Mouse (Mus musculus): ENCODE measurements at regions not wholly inside any gene's neighbourhood (a gene's known extent, or its start where the extent isn't known, plus 50 kb on each side); places are given as distances from the start of the nearest gene placed in this dataset.
A peak's percentile ranks its signal among the peaks of the same experiment; 100 is the strongest.

DNA sequence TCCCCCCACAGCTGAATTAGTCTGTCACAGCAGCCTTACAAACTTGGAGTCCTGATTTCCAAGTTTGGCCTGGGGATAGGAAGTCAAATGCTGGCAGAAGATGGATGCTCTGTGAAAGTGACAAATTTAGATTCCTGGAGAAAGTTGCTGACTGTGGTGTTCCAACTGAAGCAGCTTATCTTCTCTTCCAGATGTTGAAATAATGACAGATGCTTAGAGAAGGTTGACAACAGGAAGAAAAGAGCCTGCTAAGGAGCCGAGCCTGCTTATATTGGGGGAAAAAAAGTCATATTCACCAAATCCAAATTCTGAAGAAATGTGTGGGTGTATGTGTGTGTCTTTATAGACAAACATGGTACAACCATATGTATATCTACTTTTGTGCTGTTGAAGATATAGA is 1380.4 kb upstream of the Cdh8 start:
- in situ Hi-C loops (cut with MboI; ENCODE audit: low sequenced_read_pairs in 2 of 2, unreplicated experiment in 2 of 2), result no loop called here

DNA sequence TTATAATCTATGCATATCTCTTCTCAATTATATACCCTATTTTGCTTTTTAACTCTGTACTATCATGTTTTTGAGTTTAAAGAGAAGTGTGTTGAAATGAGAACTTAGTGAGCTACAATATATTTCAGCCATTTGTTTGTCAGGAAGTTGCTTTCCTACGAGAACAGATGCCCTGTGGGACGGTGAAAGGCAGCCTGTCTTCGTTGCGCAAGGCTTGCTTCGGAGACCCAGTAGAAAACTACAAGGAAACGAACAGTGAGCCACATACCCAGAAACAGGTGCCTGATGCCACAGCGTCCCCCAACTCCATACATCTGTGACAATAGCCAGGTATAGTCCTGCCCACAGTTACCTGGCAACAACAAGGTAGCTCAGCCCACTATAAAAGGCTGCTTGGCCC is 1377.7 kb upstream of the Cdh8 start:
- TF ChIP-seq CHD2 (IDR thresholded peaks at IDR 0.05; ENCODE audit: low read depth, low read length), result no peak
- in situ Hi-C loops (cut with MboI; ENCODE audit: low sequenced_read_pairs in 2 of 2, unreplicated experiment in 2 of 2), result no loop called here
- Histone ChIP-seq H3K9ac (ENCODE audit: insufficient read depth, low read depth, low read length, poor library complexity, severe bottlenecking) (no peak overlapping the region), H3K36me3 (ENCODE audit: control insufficient read depth, insufficient read depth, low read length, poor library complexity, severe bottlenecking) (no peaks in the 10 kb centered on the region), H3K4me1 (ENCODE audit: control insufficient read depth in 2 of 2, insufficient read depth in 2 of 2, low read length in 2 of 2, poor library complexity in 1 of 2) (no peaks in the 10 kb centered on the region), H3K27ac (ENCODE audit: insufficient read depth, low read depth, low read length, poor library complexity, severe bottlenecking) (no peak overlapping the region), H3K9me3 (ENCODE audit: control insufficient read depth, insufficient read depth, low read depth, low read length) (no peaks in the 10 kb centered on the region), H3K4me3 (ENCODE audit: insufficient read depth in 1 of 2, low read depth in 1 of 2, low read length in 2 of 2, poor library complexity in 1 of 2, severe bottlenecking in 1 of 2) (no peak overlapping the region)
- DNase-seq (ENCODE audit: low read depth, low spot score), result no peak

More for the DNA sequence above, 1380.4 kb upstream of the Cdh8 start:
- TF ChIP-seq ZC3H11A (IDR thresholded peaks at IDR 0.05; ENCODE audit: borderline replicate concordance, low read depth, low read length) (no peak), ZNF384 (IDR thresholded peaks at IDR 0.05; ENCODE audit: low read depth, low read length) (no peak), MAFK (IDR thresholded peaks at IDR 0.05; ENCODE audit: insufficient read depth, low read depth, low read length) (no peak), CHD2 (IDR thresholded peaks at IDR 0.05; ENCODE audit: low read depth, low read length) (no peak), HCFC1 (IDR thresholded peaks at IDR 0.05; ENCODE audit: borderline replicate concordance, insufficient read depth, low read length) (no peak)
- H3K9ac ChIP-seq (ENCODE audit: insufficient read depth, low read depth, low read length, poor library complexity, severe bottlenecking), result no peak overlapping the region
- H3K4me1 ChIP-seq (ENCODE audit: control insufficient read depth in 2 of 2, insufficient read depth in 2 of 2, low read length in 2 of 2, poor library complexity in 1 of 2), result no peaks in the 10 kb centered on the region
- H3K9me3 ChIP-seq (ENCODE audit: control insufficient read depth, insufficient read depth, low read depth, low read length), result no peaks in the 10 kb centered on the region
- no peak for DNase-seq (ENCODE audit: low read depth, low spot score)
- H3K36me3 ChIP-seq (ENCODE audit: control insufficient read depth, insufficient read depth, low read length, poor library complexity, severe bottlenecking), result no peaks in the 10 kb centered on the region
- H3K27ac ChIP-seq (ENCODE audit: insufficient read depth, low read depth, low read length, poor library complexity, severe bottlenecking), result no peak overlapping the region
- no peak overlapping the region for H3K4me3 ChIP-seq (ENCODE audit: insufficient read depth in 1 of 2, low read depth in 1 of 2, low read length in 2 of 2, poor library complexity in 1 of 2, severe bottlenecking in 1 of 2)

DNA sequence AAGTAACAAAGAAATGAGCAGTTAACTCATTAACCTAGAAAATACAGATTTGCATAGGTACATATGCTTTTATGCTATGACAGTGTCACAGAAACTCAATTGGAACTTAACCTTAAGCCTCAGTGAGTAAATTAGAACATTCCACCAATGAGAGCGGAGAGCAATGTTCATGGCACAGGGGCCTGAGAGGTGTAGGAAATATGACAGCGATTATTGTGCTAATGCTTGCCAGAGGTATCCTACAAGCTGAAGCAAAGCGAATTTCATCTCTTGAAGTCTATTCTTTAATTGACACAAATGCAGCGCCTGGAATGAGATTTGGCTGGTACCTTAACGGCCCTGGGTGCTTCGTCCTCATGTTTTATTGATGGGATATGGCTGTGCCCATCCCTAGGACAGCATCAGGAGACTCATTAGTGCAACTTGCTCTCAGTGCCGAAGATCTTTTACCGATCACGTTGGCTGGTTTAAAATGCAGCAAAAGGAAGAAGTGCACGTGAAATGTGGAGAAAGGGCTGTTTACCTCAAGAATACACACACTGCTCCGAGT is 1374.4 kb upstream of the Cdh8 start:
- Histone ChIP-seq H3K4me1 (ENCODE audit: control insufficient read depth in 2 of 2, insufficient read depth in 2 of 2, low read length in 2 of 2, poor library complexity in 1 of 2) (no peaks in the 10 kb centered on the region), H3K9me3 (ENCODE audit: control insufficient read depth, insufficient read depth, low read depth, low read length) (no peaks in the 10 kb centered on the region), H3K9ac (ENCODE audit: insufficient read depth, low read depth, low read length, poor library complexity, severe bottlenecking) (no peak overlapping the region), H3K27ac (ENCODE audit: insufficient read depth, low read depth, low read length, poor library complexity, severe bottlenecking) (no peak overlapping the region), H3K36me3 (ENCODE audit: control insufficient read depth, insufficient read depth, low read length, poor library complexity, severe bottlenecking) (no peaks in the 10 kb centered on the region), H3K4me3 (ENCODE audit: insufficient read depth in 1 of 2, low read depth in 1 of 2, low read length in 2 of 2, poor library complexity in 1 of 2, severe bottlenecking in 1 of 2) (no peak overlapping the region)
- no peak for TF ChIP-seq ZC3H11A (IDR thresholded peaks at IDR 0.05; ENCODE audit: borderline replicate concordance, low read depth, low read length)
- in situ Hi-C loops (cut with MboI; ENCODE audit: low sequenced_read_pairs in 2 of 2, unreplicated experiment in 2 of 2), result no loop called here
- DNase-seq (ENCODE audit: low read depth, low spot score), result no peak

DNA sequence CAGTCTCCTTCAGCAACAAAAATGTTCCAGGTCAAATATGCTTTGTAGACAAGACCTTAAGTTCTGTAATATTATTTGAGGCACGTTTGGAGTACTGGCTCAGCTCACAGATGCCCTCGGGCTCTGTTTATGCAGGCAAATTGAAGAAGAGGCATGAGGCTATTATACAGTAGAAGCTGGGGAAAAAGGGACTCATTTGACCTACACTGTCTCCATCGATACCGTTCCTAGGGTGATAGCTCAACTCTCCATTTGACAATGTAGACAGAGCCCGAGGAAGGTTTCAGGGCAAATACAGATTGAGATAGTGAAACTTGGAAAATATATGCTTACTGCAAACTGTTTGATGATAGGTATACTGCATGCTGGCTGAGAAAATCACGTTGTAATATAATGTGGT is 1371.9 kb upstream of the Cdh8 start:
- in situ Hi-C loops (cut with MboI; ENCODE audit: low sequenced_read_pairs in 2 of 2, unreplicated experiment in 2 of 2), result no loop called here
- H3K36me3 ChIP-seq (ENCODE audit: control insufficient read depth, insufficient read depth, low read length, poor library complexity, severe bottlenecking), result no peaks in the 10 kb centered on the region
- no peaks in the 10 kb centered on the region for H3K4me1 ChIP-seq (ENCODE audit: control insufficient read depth in 2 of 2, insufficient read depth in 2 of 2, low read length in 2 of 2, poor library complexity in 1 of 2)
- H3K9ac ChIP-seq (ENCODE audit: insufficient read depth, low read depth, low read length, poor library complexity, severe bottlenecking), result no peak overlapping the region
- H3K9me3 ChIP-seq (ENCODE audit: control insufficient read depth, insufficient read depth, low read depth, low read length), result no peaks in the 10 kb centered on the region
- no peak overlapping the region for H3K4me3 ChIP-seq (ENCODE audit: insufficient read depth in 1 of 2, low read depth in 1 of 2, low read length in 2 of 2, poor library complexity in 1 of 2, severe bottlenecking in 1 of 2)
- no peak for TF ChIP-seq ZNF384 (IDR thresholded peaks at IDR 0.05; ENCODE audit: low read depth, low read length)
- no peak for TF ChIP-seq CHD2 (IDR thresholded peaks at IDR 0.05; ENCODE audit: low read depth, low read length)
- TF ChIP-seq MAFK (IDR thresholded peaks at IDR 0.05; ENCODE audit: insufficient read depth, low read depth, low read length), result no peak
- no peak for TF ChIP-seq HCFC1 (IDR thresholded peaks at IDR 0.05; ENCODE audit: borderline replicate concordance, insufficient read depth, low read length)
- TF ChIP-seq ZC3H11A (IDR thresholded peaks at IDR 0.05; ENCODE audit: borderline replicate concordance, low read depth, low read length), result no peak
- DNase-seq (ENCODE audit: low read depth, low spot score), result no peak
- H3K27ac ChIP-seq (ENCODE audit: insufficient read depth, low read depth, low read length, poor library complexity, severe bottlenecking), result no peak overlapping the region

DNA sequence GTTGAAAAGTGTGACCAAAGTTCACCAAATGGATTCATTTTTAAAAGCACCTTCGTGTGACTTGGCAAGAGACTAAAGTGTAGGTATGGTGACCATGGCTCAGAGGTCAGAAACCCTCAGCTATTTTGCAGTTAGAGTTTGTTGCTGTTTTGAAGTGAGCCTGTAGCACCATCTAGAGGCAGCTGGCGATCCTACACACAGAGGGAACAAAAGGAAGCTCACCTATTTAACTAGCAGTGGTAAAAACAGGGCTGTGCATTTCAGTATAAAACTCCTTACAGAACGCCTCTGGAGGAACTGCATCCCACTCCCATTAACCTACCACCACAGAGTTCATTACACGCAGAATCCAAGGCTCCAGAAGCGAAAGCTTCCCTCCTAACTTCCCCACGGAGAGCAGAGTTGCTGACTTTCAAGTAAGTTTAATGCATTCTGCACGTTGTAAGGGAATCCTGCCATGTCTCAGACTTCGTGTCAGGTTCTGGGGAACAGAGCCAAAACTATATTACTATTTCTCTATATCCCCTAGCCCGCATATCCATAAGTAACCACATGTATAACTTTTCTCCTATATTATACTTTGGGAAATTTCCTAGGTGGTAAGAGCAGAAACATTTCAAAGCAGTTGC is 1356.6 kb upstream of the Cdh8 start:
- in situ Hi-C loops (cut with MboI; ENCODE audit: low sequenced_read_pairs in 2 of 2, unreplicated experiment in 2 of 2), result loop anchor here in 1 of 2 experiments (25.0 kb wide), 2 partner anchors 1161 to 1361 kb away; partner anchors contain the start of gene Cdh8
- DNase-seq (ENCODE audit: low read depth, low spot score), result peak; percentile 51
- Histone ChIP-seq H3K27ac (ENCODE audit: insufficient read depth, low read depth, low read length, poor library complexity, severe bottlenecking) (no peak overlapping the region), H3K9me3 (ENCODE audit: control insufficient read depth, insufficient read depth, low read depth, low read length) (no peaks in the 10 kb centered on the region), H3K4me3 (ENCODE audit: insufficient read depth in 1 of 2, low read depth in 1 of 2, low read length in 2 of 2, poor library complexity in 1 of 2, severe bottlenecking in 1 of 2) (no peak overlapping the region), H3K9ac (ENCODE audit: insufficient read depth, low read depth, low read length, poor library complexity, severe bottlenecking) (no peak overlapping the region), H3K4me1 (ENCODE audit: control insufficient read depth in 2 of 2, insufficient read depth in 2 of 2, low read length in 2 of 2, poor library complexity in 1 of 2) (no peaks in the 10 kb centered on the region), H3K36me3 (ENCODE audit: control insufficient read depth, insufficient read depth, low read length, poor library complexity, severe bottlenecking) (no peaks in the 10 kb centered on the region)
- TF ChIP-seq ZC3H11A (IDR thresholded peaks at IDR 0.05; ENCODE audit: borderline replicate concordance, low read depth, low read length) (peak; percentile 62; the same call in 1 of the 2 replicates), HCFC1 (IDR thresholded peaks at IDR 0.05; ENCODE audit: borderline replicate concordance, insufficient read depth, low read length) (no peak)
